In the genomic region with DNA sequence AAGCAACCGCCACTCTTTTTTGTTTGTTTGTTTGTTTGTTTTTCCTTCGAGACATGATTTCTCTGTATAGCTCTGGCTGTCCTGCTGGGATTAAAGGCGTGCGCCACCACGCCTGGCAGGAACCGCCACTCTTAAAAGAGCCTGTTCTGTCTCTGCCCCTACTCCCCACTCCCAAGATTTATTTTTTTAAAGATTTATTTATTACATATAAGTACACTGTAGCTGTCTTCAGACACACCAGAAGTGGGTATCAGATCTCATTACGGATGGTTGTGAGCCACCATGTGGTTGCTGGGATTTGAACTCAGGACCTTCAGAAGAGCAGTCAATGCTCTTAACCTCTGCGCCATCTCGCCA, we compare ENCODE assay signal across 12 mouse cellular contexts. TPM values are rescaled to one million over a fixed set of nuclear protein-coding genes. Genes with fewer than 3 reads are reported as not detected.
DNase-seq lines count a peak whose midpoint lies in the region; ATAC-seq and TF ChIP-seq lines count a peak whose summit lies in the region.
"Not testable (repeated sequence)": the region's sequence is repeated elsewhere in the genome, so short reads cannot be mapped to it uniquely, and the experiment has no call there.
"Had no signal": no experiment of that assay in that cellular context is flagged by ENCODE, and none has a peak within 500 bp of the region (broad histone marks: within the 10 kb centered on the region; RNA-seq: fewer than 3 reads in every experiment).

No protein-coding gene starts in this region.

- peak; percentile 35; the same call in 1 of the 2 replicates for ATAC-seq in embryonic facial prominence, embryonic 11.5 days (replicated peaks; ENCODE audit: insufficient number of reproducible peaks, low FRiP score, low TSS enrichment, low read depth)
- not testable (repeated sequence) for ATAC-seq in forebrain, embryonic 16.5 days; hindbrain, embryonic 11.5 days (ENCODE audit: low FRiP score); kidney, embryonic 16.5 days (ENCODE audit: low FRiP score, low TSS enrichment); liver, embryonic 14.5 days (ENCODE audit: insufficient read depth); midbrain, embryonic 12.5 days (ENCODE audit: low FRiP score, low read depth)

- H3K36me3 ChIP-seq in CH12.LX (replicated peaks in 1 of 2; ENCODE audit: control insufficient read depth in 1 of 2, insufficient read depth in 1 of 2, low read length in 1 of 2), result peaks cover 6 to 17% of the 10 kb centered on the region in 2 experiments
- not testable (repeated sequence) for H3K36me3 ChIP-seq in embryonic facial prominence, embryonic 11.5 days (replicated peaks; ENCODE audit: control insufficient read depth, insufficient read depth, low read depth, low read length); forebrain, embryonic 16.5 days (ENCODE audit: control insufficient read depth, insufficient read depth); hindbrain, embryonic 11.5 days (ENCODE audit: control insufficient read depth, insufficient read depth, low read length); kidney, embryonic 16.5 days (ENCODE audit: insufficient read depth, low read length); liver, embryonic 14.5 days (replicated peaks; ENCODE audit: control insufficient read depth, insufficient read depth, low read depth); midbrain, embryonic 12.5 days; small intestine, adult 2 months (ENCODE audit: control insufficient read depth, insufficient read depth, low read length)

- WGBS in embryonic facial prominence, embryonic 11.5 days, result 21% methylated on average over 9 of the region's 9 CpGs
- 23% methylated on average over 9 of the region's 9 CpGs for WGBS in forebrain, embryonic 16.5 days
- WGBS in hindbrain, embryonic 11.5 days, result 22% methylated on average over 9 of the region's 9 CpGs
- 18% methylated on average over 9 of the region's 9 CpGs for WGBS in kidney, embryonic 16.5 days
- WGBS in liver, embryonic 14.5 days (ENCODE audit: insufficient replicate concordance), result 22% methylated on average over 9 of the region's 9 CpGs
- WGBS in midbrain, embryonic 12.5 days, result 24% methylated on average over 9 of the region's 9 CpGs
- 23% methylated on average over 9 of the region's 9 CpGs for WGBS in small intestine, adult 2 months

- dilution Hi-C loops in CH12.LX (cut with MboI; ENCODE audit: extremely low pct_ligation_motif_present, extremely low pct_unique_long_range_greater_than_20kb, low sequenced_read_pairs), result not testable (repeated sequence)

- TF ChIP-seq CTCF in CH12.LX (conservative IDR thresholded peaks at IDR 0.05 in 1 of 2, IDR thresholded peaks at IDR 0.05 in 1 of 2; ENCODE audit: low read depth in 2 of 2, low read length in 2 of 2); liver, embryonic 14.5 days (IDR thresholded peaks at IDR 0.05; ENCODE audit: low read depth); small intestine, adult 2 months (IDR thresholded peaks at IDR 0.05; ENCODE audit: extremely low read depth, insufficient read length, insufficient replicate concordance, low read depth, low read length): not testable (repeated sequence)

- not testable (repeated sequence) for H3K27me3 ChIP-seq in CH12.LX (replicated peaks); embryonic facial prominence, embryonic 11.5 days (ENCODE audit: control insufficient read depth, insufficient read depth, low read length); forebrain, embryonic 16.5 days (replicated peaks; ENCODE audit: control insufficient read depth, insufficient read depth, low read length); hindbrain, embryonic 11.5 days (ENCODE audit: control insufficient read depth, insufficient read depth, low read length); kidney, embryonic 16.5 days (ENCODE audit: insufficient read depth, low read length); liver, embryonic 14.5 days (ENCODE audit: control insufficient read depth, insufficient read depth, low read length); midbrain, embryonic 12.5 days; small intestine, adult 2 months (ENCODE audit: control insufficient read depth, insufficient read depth, low read length)

- H3K9me3 ChIP-seq in CH12.LX (replicated peaks; ENCODE audit: low read length); embryonic facial prominence, embryonic 11.5 days (replicated peaks; ENCODE audit: control insufficient read depth, low read length); forebrain, embryonic 16.5 days (ENCODE audit: control insufficient read depth, low read length); hindbrain, embryonic 11.5 days (ENCODE audit: control insufficient read depth, low read length); kidney, embryonic 16.5 days (ENCODE audit: low read length); liver, embryonic 14.5 days (ENCODE audit: control insufficient read depth, low read length); midbrain, embryonic 12.5 days: not testable (repeated sequence)

- peak overlapping the region; percentile 72 for H3K9ac ChIP-seq in CH12.LX (ENCODE audit: insufficient read depth, low read depth)
- peak overlapping the region; percentile 77 for H3K9ac ChIP-seq in embryonic facial prominence, embryonic 11.5 days (replicated peaks; ENCODE audit: low read length)
- peak overlapping the region; percentile 63 for H3K9ac ChIP-seq in forebrain, embryonic 16.5 days (replicated peaks; ENCODE audit: low read depth, low read length)
- peak overlapping the region; percentile 70 for H3K9ac ChIP-seq in hindbrain, embryonic 11.5 days (ENCODE audit: low read depth, low read length)
- peak overlapping the region; percentile 79 for H3K9ac ChIP-seq in kidney, embryonic 16.5 days (replicated peaks; ENCODE audit: low read length)
- peak overlapping the region; percentile 67 for H3K9ac ChIP-seq in liver, embryonic 14.5 days (replicated peaks)
- H3K9ac ChIP-seq in midbrain, embryonic 12.5 days (replicated peaks), result peak overlapping the region; percentile 69

- not testable (repeated sequence) for TF ChIP-seq EP300 in CH12.LX (IDR thresholded peaks at IDR 0.05; ENCODE audit: low read length)
- 0 out of 2 replicates have a peak, but pooled peaks have one; percentile 4 for TF ChIP-seq EP300 in liver, embryonic 14.5 days (IDR thresholded peaks at IDR 0.05; ENCODE audit: low read depth)

- TF ChIP-seq RAD21 in CH12.LX (IDR thresholded peaks at IDR 0.05; ENCODE audit: low read depth, low read length), result not testable (repeated sequence)

- H3K4me1 ChIP-seq in CH12.LX (ENCODE audit: control insufficient read depth in 1 of 2, insufficient read depth in 2 of 2), result peaks cover 0 to 13% of the 10 kb centered on the region in 2 experiments; a peak in 3 of 4 replicates
- not testable (repeated sequence) for H3K4me1 ChIP-seq in embryonic facial prominence, embryonic 11.5 days (ENCODE audit: control insufficient read depth, insufficient read depth, low read length); forebrain, embryonic 16.5 days (replicated peaks; ENCODE audit: control insufficient read depth, insufficient read depth, low read length); hindbrain, embryonic 11.5 days (replicated peaks; ENCODE audit: control insufficient read depth, insufficient read depth, low read length); liver, embryonic 14.5 days (replicated peaks; ENCODE audit: control insufficient read depth in 2 of 2, insufficient read depth in 2 of 2, low read length in 1 of 2); midbrain, embryonic 12.5 days; small intestine, adult 2 months (ENCODE audit: control insufficient read depth, insufficient read depth, insufficient read length, low read length)
- peaks cover 11% of the 10 kb centered on the region for H3K4me1 ChIP-seq in kidney, embryonic 16.5 days (ENCODE audit: insufficient read depth, low read length)

- not testable (repeated sequence) for DNase-seq in CH12.LX (ENCODE audit: extremely low read depth); embryonic facial prominence, embryonic 11.5 days (ENCODE audit: low spot score); hindbrain, embryonic 11.5 days (ENCODE audit: low spot score); liver, embryonic 14.5 days (ENCODE audit: low read depth in 3 of 3, low spot score in 3 of 3)

- H3K79me2 ChIP-seq in CH12.LX (replicated peaks; ENCODE audit: control insufficient read depth, extremely low read depth, insufficient read depth, poor library complexity, severe bottlenecking), result not testable (repeated sequence)

- in situ Hi-C loops in CH12.LX (cut with MboI; ENCODE audit: low pct_ligation_motif_present, low pct_unique_long_range_greater_than_20kb, low sequenced_read_pairs), result loop anchor here (10.0 kb wide), 1 partner anchor 180 kb away; the partner anchor contains the start of gene Mei1

- H3K4me3 ChIP-seq in CH12.LX (replicated peaks in 1 of 3; ENCODE audit: low read depth in 2 of 3, low read length in 2 of 3, poor library complexity in 1 of 3), result peak overlapping the region; percentile 41 to 94 (median 70)
- peak overlapping the region; percentile 67 for H3K4me3 ChIP-seq in embryonic facial prominence, embryonic 11.5 days (ENCODE audit: low read depth, low read length)
- H3K4me3 ChIP-seq in forebrain, embryonic 16.5 days (replicated peaks; ENCODE audit: low read length), result peak overlapping the region; percentile 82
- peak overlapping the region; percentile 74 for H3K4me3 ChIP-seq in hindbrain, embryonic 11.5 days (ENCODE audit: low read depth, low read length)
- H3K4me3 ChIP-seq in kidney, embryonic 16.5 days (ENCODE audit: low read length), result peak overlapping the region; percentile 89
- peak overlapping the region; percentile 72 to 83 for H3K4me3 ChIP-seq in liver, embryonic 14.5 days (ENCODE audit: insufficient read depth in 1 of 2, low read depth in 2 of 2, low read length in 2 of 2)
- H3K4me3 ChIP-seq in midbrain, embryonic 12.5 days, result peak overlapping the region; percentile 74
- peak overlapping the region; percentile 81 for H3K4me3 ChIP-seq in small intestine, adult 2 months (ENCODE audit: low read depth, low read length)

- H3K4me2 ChIP-seq in CH12.LX (ENCODE audit: insufficient read depth, low read depth, poor library complexity, severe bottlenecking), result peak overlapping the region; percentile 82
- H3K4me2 ChIP-seq in embryonic facial prominence, embryonic 11.5 days (ENCODE audit: low read depth, low read length), result peak overlapping the region; percentile 87
- H3K4me2 ChIP-seq in forebrain, embryonic 16.5 days (ENCODE audit: low read length), result peak overlapping the region; percentile 93
- peak overlapping the region; percentile 88 for H3K4me2 ChIP-seq in hindbrain, embryonic 11.5 days (replicated peaks; ENCODE audit: low read depth, low read length)
- peak overlapping the region; percentile 97 for H3K4me2 ChIP-seq in kidney, embryonic 16.5 days (replicated peaks; ENCODE audit: low read depth, low read length)
- H3K4me2 ChIP-seq in liver, embryonic 14.5 days (ENCODE audit: low read depth), result peak overlapping the region; percentile 73
- peak overlapping the region; percentile 88 for H3K4me2 ChIP-seq in midbrain, embryonic 12.5 days (replicated peaks)

- not testable (repeated sequence) for TF ChIP-seq POLR2A in CH12.LX (IDR thresholded peaks at IDR 0.05; ENCODE audit: low read depth, low read length); small intestine, adult 2 months (IDR thresholded peaks at IDR 0.05; ENCODE audit: low read depth, low read length)

- H3K27ac ChIP-seq in CH12.LX (ENCODE audit: insufficient read depth, low read depth); embryonic facial prominence, embryonic 11.5 days (replicated peaks; ENCODE audit: low read depth, low read length); small intestine, adult 2 months (ENCODE audit: insufficient read depth, low read depth, low read length): not testable (repeated sequence)
- H3K27ac ChIP-seq in forebrain, embryonic 16.5 days (ENCODE audit: low read length), result peak overlapping the region; percentile 81
- H3K27ac ChIP-seq in hindbrain, embryonic 11.5 days (ENCODE audit: low read depth, low read length), result peak overlapping the region; percentile 80
- H3K27ac ChIP-seq in kidney, embryonic 16.5 days (ENCODE audit: low read length), result peak overlapping the region; percentile 91
- H3K27ac ChIP-seq in liver, embryonic 14.5 days, result peak overlapping the region; percentile 30
- peak overlapping the region; percentile 88 for H3K27ac ChIP-seq in midbrain, embryonic 12.5 days (replicated peaks)

RNA-seq across cellular contexts. Expression of gene Cenpm, which starts 0.2 kb away (rescaled TPM):
- total RNA-seq in CH12.LX (2012; rRNA removed) (31.5 and 34.2 TPM in 2 replicates), CH12.LX (2014; rRNA removed) (17.1 and 22.8 TPM in 2 replicates)
- 39.6 and 44.0 TPM in 2 replicates for polyA plus RNA-seq in CH12.LX (2012; ENCODE audit: insufficient read length, low read depth)
- polyA plus RNA-seq in embryonic facial prominence, embryonic 11.5 days (2014; fragmentation: Nextera tagmentation; extraction: Ambion mirVana), result 86.4 and 92.5 TPM in 2 replicates
- 29.8 and 34.6 TPM in 2 replicates for polyA plus RNA-seq in forebrain, embryonic 16.5 days (2015; fragmentation: Nextera tagmentation; extraction: Ambion mirVana)
- polyA plus RNA-seq in hindbrain, embryonic 11.5 days (2014; fragmentation: Nextera tagmentation; extraction: Ambion mirVana), result 76.2 and 78.1 TPM in 2 replicates
- 65.9 and 71.2 TPM in 2 replicates for polyA plus RNA-seq in kidney, embryonic 16.5 days (2015; fragmentation: Nextera tagmentation; extraction: Ambion mirVana)
- polyA plus RNA-seq in liver, embryonic 14.5 days (2012; rRNA removed), result 19.1 and 21.6 TPM in 2 replicates
- 42.1 and 45.1 TPM in 2 replicates for polyA plus RNA-seq in liver, embryonic 14.5 days (2014; fragmentation: Nextera tagmentation; extraction: Ambion mirVana)
- polyA plus RNA-seq in midbrain, embryonic 12.5 days (2016; fragmentation: Nextera tagmentation; extraction: Ambion mirVana), result 60.1 and 61.9 TPM in 2 replicates
- polyA plus RNA-seq in small intestine, adult 2 months (2012; rRNA removed), result 5.8 and 16.4 TPM in 2 replicates

RNA-seq across cellular contexts. Expression of gene 1500009C09Rik, which starts 7.4 kb away (rescaled TPM):
- total RNA-seq in CH12.LX (2012; rRNA removed), result not detected in 2 replicates
- not detected in 2 replicates for total RNA-seq in CH12.LX (2014; rRNA removed)
- polyA plus RNA-seq in CH12.LX (2012; ENCODE audit: insufficient read length, low read depth), result not detected in 2 replicates
- polyA plus RNA-seq in embryonic facial prominence, embryonic 11.5 days (2014; fragmentation: Nextera tagmentation; extraction: Ambion mirVana), result 0.35 and 0.45 TPM in 2 replicates
- 17.0 and 18.6 TPM in 2 replicates for polyA plus RNA-seq in forebrain, embryonic 16.5 days (2015; fragmentation: Nextera tagmentation; extraction: Ambion mirVana)
- polyA plus RNA-seq in hindbrain, embryonic 11.5 days (2014; fragmentation: Nextera tagmentation; extraction: Ambion mirVana), result 0.86 and 1.6 TPM in 2 replicates
- not detected in 2 replicates for polyA plus RNA-seq in kidney, embryonic 16.5 days (2015; fragmentation: Nextera tagmentation; extraction: Ambion mirVana)
- polyA plus RNA-seq in liver, embryonic 14.5 days (2012; rRNA removed), result 0.02 and 0.11 TPM in 2 replicates
- polyA plus RNA-seq in liver, embryonic 14.5 days (2014; fragmentation: Nextera tagmentation; extraction: Ambion mirVana), result not detected in 2 replicates
- 2.6 and 3.3 TPM in 2 replicates for polyA plus RNA-seq in midbrain, embryonic 12.5 days (2016; fragmentation: Nextera tagmentation; extraction: Ambion mirVana)
- 0.19 and 0.37 TPM in 2 replicates for polyA plus RNA-seq in small intestine, adult 2 months (2012; rRNA removed)
- total RNA-seq: common myeloid progenitor, adult 5-6 weeks; granulocyte monocyte progenitor cell, adult 5-6 weeks; megakaryocyte progenitor cell, adult 5-6 weeks had no signal
- polyA plus RNA-seq: inflammation-experienced regulatory T-cells, adult 6 months had no signal

RNA-seq across cellular contexts. Expression of gene Tnfrsf13c, which starts 20.6 kb away (rescaled TPM):
- total RNA-seq in CH12.LX (2012; rRNA removed) (287 and 334 TPM in 2 replicates), CH12.LX (2014; rRNA removed) (188 and 204 TPM in 2 replicates)
- 219 and 257 TPM in 2 replicates for polyA plus RNA-seq in CH12.LX (2012; ENCODE audit: insufficient read length, low read depth)
- 0.42 TPM in 1 of 2 replicates, not detected in the other for polyA plus RNA-seq in embryonic facial prominence, embryonic 11.5 days (2014; fragmentation: Nextera tagmentation; extraction: Ambion mirVana)
- polyA plus RNA-seq in forebrain, embryonic 16.5 days (2015; fragmentation: Nextera tagmentation; extraction: Ambion mirVana), result 0.10 and 0.25 TPM in 2 replicates
- 0.35 and 0.62 TPM in 2 replicates for polyA plus RNA-seq in hindbrain, embryonic 11.5 days (2014; fragmentation: Nextera tagmentation; extraction: Ambion mirVana)
- polyA plus RNA-seq in kidney, embryonic 16.5 days (2015; fragmentation: Nextera tagmentation; extraction: Ambion mirVana), result 0.15 TPM in 1 of 2 replicates, not detected in the other
- 0.54 and 0.66 TPM in 2 replicates for polyA plus RNA-seq in liver, embryonic 14.5 days (2012; rRNA removed)
- 0.14 and 0.58 TPM in 2 replicates for polyA plus RNA-seq in liver, embryonic 14.5 days (2014; fragmentation: Nextera tagmentation; extraction: Ambion mirVana)
- 0.37 TPM in 1 of 2 replicates, not detected in the other for polyA plus RNA-seq in midbrain, embryonic 12.5 days (2016; fragmentation: Nextera tagmentation; extraction: Ambion mirVana)
- 6.3 and 14.1 TPM in 2 replicates for polyA plus RNA-seq in small intestine, adult 2 months (2012; rRNA removed)

RNA-seq across cellular contexts. Expression of gene Sept3, which starts 29.9 kb away (rescaled TPM):
- total RNA-seq in CH12.LX (2012; rRNA removed) (0.04 and 0.13 TPM in 2 replicates), CH12.LX (2014; rRNA removed) (not detected in 2 replicates)
- 0.07 TPM in 1 of 2 replicates, not detected in the other for polyA plus RNA-seq in CH12.LX (2012; ENCODE audit: insufficient read length, low read depth)
- 66.3 and 66.7 TPM in 2 replicates for polyA plus RNA-seq in embryonic facial prominence, embryonic 11.5 days (2014; fragmentation: Nextera tagmentation; extraction: Ambion mirVana)
- 427 TPM in 2 replicates for polyA plus RNA-seq in forebrain, embryonic 16.5 days (2015; fragmentation: Nextera tagmentation; extraction: Ambion mirVana)
- polyA plus RNA-seq in hindbrain, embryonic 11.5 days (2014; fragmentation: Nextera tagmentation; extraction: Ambion mirVana), result 146 and 150 TPM in 2 replicates
- 8.6 and 11.3 TPM in 2 replicates for polyA plus RNA-seq in kidney, embryonic 16.5 days (2015; fragmentation: Nextera tagmentation; extraction: Ambion mirVana)
- 0.12 and 0.61 TPM in 2 replicates for polyA plus RNA-seq in liver, embryonic 14.5 days (2012; rRNA removed)
- polyA plus RNA-seq in liver, embryonic 14.5 days (2014; fragmentation: Nextera tagmentation; extraction: Ambion mirVana), result 0.09 TPM in 1 of 2 replicates, not detected in the other
- polyA plus RNA-seq in midbrain, embryonic 12.5 days (2016; fragmentation: Nextera tagmentation; extraction: Ambion mirVana), result 237 and 291 TPM in 2 replicates
- polyA plus RNA-seq in small intestine, adult 2 months (2012; rRNA removed), result 0.24 and 0.52 TPM in 2 replicates
- polyA plus RNA-seq: inflammation-experienced regulatory T-cells, adult 6 months had no signal

RNA-seq across cellular contexts. Expression of gene Shisa8, which starts 32.2 kb away (rescaled TPM):
- total RNA-seq in CH12.LX (2012; rRNA removed) (152 and 159 TPM in 2 replicates), CH12.LX (2014; rRNA removed) (94.6 and 103 TPM in 2 replicates)
- polyA plus RNA-seq in CH12.LX (2012; ENCODE audit: insufficient read length, low read depth), result 64.2 and 83.4 TPM in 2 replicates
- polyA plus RNA-seq in embryonic facial prominence, embryonic 11.5 days (2014; fragmentation: Nextera tagmentation; extraction: Ambion mirVana), result 0.18 and 0.26 TPM in 2 replicates
- polyA plus RNA-seq in forebrain, embryonic 16.5 days (2015; fragmentation: Nextera tagmentation; extraction: Ambion mirVana), result 0.66 and 0.70 TPM in 2 replicates
- polyA plus RNA-seq in hindbrain, embryonic 11.5 days (2014; fragmentation: Nextera tagmentation; extraction: Ambion mirVana), result 1.0 and 1.9 TPM in 2 replicates
- polyA plus RNA-seq in kidney, embryonic 16.5 days (2015; fragmentation: Nextera tagmentation; extraction: Ambion mirVana), result 0.41 and 0.62 TPM in 2 replicates
- 0.15 and 0.19 TPM in 2 replicates for polyA plus RNA-seq in liver, embryonic 14.5 days (2012; rRNA removed)
- 0.05 and 0.09 TPM in 2 replicates for polyA plus RNA-seq in liver, embryonic 14.5 days (2014; fragmentation: Nextera tagmentation; extraction: Ambion mirVana)
- polyA plus RNA-seq in midbrain, embryonic 12.5 days (2016; fragmentation: Nextera tagmentation; extraction: Ambion mirVana), result 0.73 and 0.80 TPM in 2 replicates
- 0.38 and 2.6 TPM in 2 replicates for polyA plus RNA-seq in small intestine, adult 2 months (2012; rRNA removed)
- total RNA-seq: granulocyte monocyte progenitor cell, adult 5-6 weeks had no signal
- polyA plus RNA-seq: inflammation-experienced regulatory T-cells, adult 6 months had no signal

Comparison
In these comparisons a context has a peak if more than half of its experiments do, and no peak if none do; other contexts are left out.
1. RNA of gene Tnfrsf13c, which starts 20.6 kb away (polyA plus RNA-seq): 219 to 257 TPM in CH12.LX; 6.3 to 14.1 TPM in small intestine, adult 2 months, 0.35 to 0.62 TPM in hindbrain, embryonic 11.5 days, 0.14 to 0.66 TPM in liver, embryonic 14.5 days, 0.42 TPM in embryonic facial prominence, embryonic 11.5 days, 0.15 TPM in kidney, embryonic 16.5 days, 0.10 to 0.25 TPM in forebrain, embryonic 16.5 days and 0.37 TPM in midbrain, embryonic 12.5 days; every median in the first group is over 10 times any median in the second.
2. Peak in every context shown above with its lines, with median percentiles within 50 percentile points of each other: H3K4me2 ChIP-seq, H3K4me3 ChIP-seq and H3K9ac ChIP-seq.